Mouse (Mus musculus) G1E (cell line): ENCODE results near the gene Itga9.

ENCODE experiments used
- CTCF ChIP-seq: IDR thresholded peaks from 2 replicates; pipeline ENCODE4 v1.5.1; 2012; ENCODE audit warnings: low read depth, low read length, inconsistent platforms, mixed read lengths
- GATA1 ChIP-seq: IDR thresholded peaks from 2 replicates; pipeline ENCODE4 v1.6.1; 2012; ENCODE audit warnings: borderline replicate concordance, low read length, inconsistent platforms, mixed read lengths
- POLR2AphosphoS5 ChIP-seq: IDR thresholded peaks from 2 replicates; pipeline ENCODE4 v1.6.1; 2012; ENCODE audit warnings: low read depth, low read length, inconsistent platforms; ENCODE audit not compliant: insufficient replicate concordance

DNA sequence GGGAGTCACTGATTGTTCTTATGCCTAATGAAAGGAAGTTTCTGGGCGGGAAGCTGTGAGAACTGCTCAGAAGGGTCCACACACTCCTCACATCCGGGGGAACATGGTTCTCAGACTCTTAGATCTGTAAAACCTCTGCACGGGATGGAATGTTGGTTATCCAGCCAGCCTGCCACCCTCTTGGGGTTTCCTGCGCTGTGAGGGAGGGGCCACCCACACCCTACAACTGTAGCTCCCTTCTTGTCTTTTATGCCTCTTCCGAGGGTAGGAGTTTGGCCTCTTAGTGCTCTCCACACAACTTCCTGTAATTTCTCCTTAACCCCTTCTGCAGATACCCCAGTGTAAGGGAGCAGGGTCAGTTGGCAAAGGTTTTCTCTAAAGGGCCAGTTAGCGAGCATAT lies 23.7 kb upstream of the Itga9 start:
- TF ChIP-seq CTCF = no peak
- no peak for TF ChIP-seq POLR2AphosphoS5
- no peak for TF ChIP-seq GATA1
